Mouse (Mus musculus) megakaryocyte, adult 5-6 weeks (primary cell): Measurements from ENCODE around the gene Hoxd9. TPM values are rescaled to one million over a fixed set of nuclear protein-coding genes. Genes with fewer than 3 reads are reported as not detected.

Source experiments
- ATAC-seq: 2 replicates; pipeline ENCODE4 v1.8.0; 2016; ENCODE audit warnings: mild to moderate bottlenecking, inconsistent platforms; ENCODE audit not compliant: poor library complexity, severe bottlenecking
- total RNA-seq, 2 experiments: library from RNA; stranded (forward) in 1 of 2; stranded (reverse) in 1 of 2; fragments of 153-499, 151-499 nt in 1 of 2; fragments of 221-1000, 200-1000 nt in 1 of 2; gene quantifications; 2 replicates each; pipeline versions ENCODE4 v1.2.3 to v1.2.4; 2015 to 2017

The Hoxd9 gene
- total RNA-seq, 2 experiments from 2014 or later, result not detected

DNA sequence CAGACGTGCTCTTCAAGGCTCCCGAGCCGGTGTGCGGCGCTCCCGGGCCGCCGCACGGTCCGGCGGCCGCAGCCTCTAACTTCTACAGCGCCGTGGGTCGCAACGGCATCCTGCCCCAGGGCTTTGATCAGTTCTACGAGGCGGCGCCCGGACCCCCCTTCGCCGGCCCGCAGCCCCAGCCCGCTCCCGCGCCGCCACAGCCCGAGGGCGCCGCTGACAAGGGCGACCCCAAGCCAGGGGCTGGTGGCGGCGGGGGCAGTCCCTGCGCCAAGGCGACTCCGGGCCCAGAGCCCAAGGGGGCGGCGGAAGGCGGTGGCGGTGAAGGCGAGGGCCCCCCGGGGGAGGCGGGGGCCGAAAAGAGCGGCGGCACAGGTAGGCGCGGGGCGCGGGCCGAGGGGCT, 14.7 kb upstream of the Hoxd9 start:
- ATAC-seq, result no peak

DNA sequence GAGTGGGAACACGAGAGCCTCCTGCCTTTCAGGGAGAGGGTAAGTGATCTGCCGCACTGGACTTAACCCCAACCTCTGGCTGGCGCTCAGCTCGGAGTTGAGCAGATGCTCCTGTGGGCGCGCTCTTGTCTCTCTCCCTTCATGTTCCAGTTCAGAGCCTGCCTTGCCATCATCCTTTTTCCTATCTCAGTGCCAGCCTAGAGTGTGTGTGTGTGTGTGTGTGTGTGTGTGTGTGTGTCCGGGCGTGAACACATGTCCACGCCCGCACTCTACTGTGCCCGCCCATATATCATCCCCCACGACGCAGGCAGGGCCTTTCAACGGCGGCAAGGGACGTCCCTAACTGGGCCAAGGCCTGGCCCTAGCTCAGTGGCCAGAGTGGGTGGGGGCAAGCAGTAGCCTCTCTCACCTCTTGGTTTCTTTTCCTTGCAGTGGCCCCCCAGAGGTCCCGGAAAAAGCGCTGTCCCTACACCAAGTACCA, 14.0 kb upstream of the Hoxd9 start:
- ATAC-seq, result no peak

DNA sequence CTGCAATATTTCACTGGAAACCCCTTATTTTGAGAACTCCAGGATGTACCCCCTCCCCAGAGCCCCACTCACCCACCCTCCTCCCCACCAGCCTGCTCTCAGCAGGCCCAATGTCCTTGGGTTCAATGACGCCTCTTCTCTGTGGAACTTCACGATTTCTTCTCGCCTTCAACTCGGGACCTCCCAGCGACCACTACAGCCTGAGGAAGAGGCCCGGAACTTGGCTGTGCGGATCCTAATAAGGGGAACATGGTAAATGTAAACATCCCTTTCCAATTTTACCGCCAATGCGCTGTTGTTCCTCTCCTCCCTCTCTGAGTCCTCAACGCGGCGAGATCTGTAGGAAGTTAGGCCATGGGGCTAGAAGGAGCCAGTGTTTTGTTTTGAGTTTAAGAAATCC, 13.4 kb upstream of the Hoxd9 start:
- ATAC-seq, result no peak

DNA sequence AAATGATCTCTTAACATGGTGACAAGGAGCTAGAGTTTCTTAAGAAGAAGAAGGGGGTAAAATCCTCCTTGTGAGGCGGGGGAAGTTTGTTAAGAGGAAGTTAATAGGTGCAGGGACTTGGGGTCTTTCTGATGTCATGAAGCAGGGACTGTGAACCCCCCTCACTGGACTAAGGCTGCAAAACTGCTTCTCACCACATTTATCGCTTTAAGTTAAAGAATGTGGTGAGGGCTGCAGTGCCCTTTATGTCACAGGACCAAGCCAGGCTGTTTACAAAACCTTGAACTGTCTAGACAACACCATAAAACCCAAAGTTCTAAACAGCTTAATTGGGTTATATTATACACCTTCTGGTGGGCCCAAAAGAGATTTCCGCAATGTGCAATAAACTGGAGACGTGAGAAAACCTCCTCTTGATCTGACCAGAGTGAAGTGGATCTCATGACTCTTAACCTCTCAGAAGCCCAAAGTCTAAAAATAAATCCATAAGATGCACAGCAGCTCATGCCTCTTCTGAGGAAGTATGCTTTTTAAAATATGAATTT, 12.4 kb upstream of the Hoxd9 start:
- no peak for ATAC-seq

DNA sequence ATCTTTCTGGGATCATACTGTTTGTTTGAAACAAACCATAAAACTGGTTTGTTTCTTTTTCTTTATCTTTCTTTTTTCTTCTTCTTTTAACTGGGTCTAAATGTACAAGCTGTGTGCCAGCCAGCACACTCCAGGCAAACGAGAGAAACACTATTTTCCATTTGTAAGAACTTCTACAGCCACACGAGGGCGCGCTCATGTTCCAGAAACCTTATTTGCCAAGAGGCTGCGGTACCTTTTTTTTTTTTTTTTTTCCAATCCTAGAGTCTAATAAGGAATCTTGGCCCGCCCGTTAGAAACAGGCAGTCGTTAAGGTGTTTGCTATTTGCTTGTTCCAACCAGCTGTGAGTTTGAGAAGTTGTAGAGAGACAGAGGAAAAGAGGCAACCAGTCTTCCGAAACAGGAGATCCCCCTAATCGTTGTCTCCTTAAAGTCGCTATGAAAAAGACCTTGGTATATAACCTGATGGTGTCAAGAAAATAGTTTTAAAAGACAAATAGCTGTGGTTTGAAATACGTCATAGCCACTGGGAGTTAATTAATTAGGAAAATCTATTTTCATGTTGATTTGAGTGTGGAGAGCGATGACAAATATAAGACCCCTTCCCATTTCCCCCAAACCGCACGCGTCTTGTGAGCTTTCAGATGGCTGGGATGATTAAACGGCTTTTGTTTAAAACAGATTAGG, 11.1 kb upstream of the Hoxd9 start:
- ATAC-seq, result peak; percentile 54; the same call in 1 of the 2 replicates

DNA sequence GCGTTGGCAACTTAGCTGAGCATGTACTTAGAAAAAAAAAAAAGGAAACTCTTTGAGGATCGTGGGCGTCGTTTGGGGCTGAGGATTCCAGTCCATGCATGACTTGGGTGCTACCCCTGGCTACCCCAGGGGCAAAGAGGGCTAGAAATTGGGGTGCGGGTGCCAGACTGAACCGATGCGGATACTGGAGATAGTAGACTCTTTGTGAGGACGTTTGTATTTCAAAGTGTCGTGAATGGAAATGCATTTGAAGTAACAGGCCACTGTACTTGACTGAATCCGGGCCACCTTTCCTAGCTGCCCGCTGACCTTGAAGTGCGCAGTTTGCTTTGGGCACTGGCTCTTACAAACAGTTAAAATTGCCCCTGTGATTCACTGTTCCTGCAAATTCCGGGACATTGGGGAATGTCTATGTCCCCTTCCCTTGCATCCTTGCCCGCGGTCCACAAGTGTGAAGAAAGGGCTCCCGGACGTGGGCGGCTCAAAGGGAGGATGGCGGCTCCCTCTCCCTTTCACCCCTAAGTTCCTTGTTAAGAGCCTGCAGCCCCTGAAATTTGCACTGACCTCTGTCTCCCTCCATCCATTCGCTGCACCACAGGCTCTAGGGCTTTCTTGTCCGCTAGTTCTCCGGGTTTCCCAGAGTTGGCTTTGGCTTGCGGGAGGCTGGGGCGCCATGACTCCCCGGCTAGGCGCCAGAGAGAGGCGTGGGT, 10.4 kb upstream of the Hoxd9 start:
- no peak for ATAC-seq

DNA sequence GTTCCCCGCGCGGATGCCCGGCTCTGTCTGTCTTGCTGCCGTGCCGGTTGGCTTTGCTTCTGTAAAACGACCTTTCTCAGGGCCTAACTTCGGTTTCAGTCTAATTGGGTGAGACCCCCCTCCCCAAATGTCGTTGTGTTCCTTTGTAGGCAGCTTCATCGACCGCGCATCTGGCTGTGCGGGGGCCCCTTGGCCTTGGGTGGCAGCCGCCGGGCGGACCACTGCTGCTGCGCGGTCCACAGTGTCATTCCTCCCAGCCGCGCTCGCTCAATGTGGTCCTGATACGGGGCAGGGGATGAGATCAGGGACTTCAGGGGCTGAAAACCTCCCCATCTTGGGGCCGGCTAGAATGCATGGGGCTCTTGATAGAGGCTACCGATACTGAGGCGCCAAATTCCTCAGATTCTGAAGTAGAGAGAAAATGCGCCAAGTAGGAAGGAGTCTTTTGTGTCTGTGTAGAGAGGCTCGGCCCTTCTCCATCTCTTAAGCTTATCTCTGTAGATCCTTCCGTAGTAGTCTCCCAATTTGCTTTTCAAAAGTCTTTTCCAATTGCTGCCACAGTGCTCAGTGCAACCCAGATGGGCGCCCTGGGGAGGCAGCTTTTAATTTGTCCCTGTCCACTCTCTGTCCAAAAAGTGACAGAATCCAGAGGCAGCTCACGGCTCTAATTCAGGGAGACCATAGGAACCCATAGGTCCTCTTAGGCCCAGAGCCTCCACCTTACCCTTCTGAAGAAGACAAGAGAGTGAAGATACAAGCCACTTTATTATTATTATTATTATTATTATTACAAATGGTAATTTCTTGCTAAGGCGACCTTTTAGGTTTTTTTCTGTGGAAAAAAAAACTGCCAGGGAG, 9.6 kb upstream of the Hoxd9 start:
- no peak for ATAC-seq

DNA sequence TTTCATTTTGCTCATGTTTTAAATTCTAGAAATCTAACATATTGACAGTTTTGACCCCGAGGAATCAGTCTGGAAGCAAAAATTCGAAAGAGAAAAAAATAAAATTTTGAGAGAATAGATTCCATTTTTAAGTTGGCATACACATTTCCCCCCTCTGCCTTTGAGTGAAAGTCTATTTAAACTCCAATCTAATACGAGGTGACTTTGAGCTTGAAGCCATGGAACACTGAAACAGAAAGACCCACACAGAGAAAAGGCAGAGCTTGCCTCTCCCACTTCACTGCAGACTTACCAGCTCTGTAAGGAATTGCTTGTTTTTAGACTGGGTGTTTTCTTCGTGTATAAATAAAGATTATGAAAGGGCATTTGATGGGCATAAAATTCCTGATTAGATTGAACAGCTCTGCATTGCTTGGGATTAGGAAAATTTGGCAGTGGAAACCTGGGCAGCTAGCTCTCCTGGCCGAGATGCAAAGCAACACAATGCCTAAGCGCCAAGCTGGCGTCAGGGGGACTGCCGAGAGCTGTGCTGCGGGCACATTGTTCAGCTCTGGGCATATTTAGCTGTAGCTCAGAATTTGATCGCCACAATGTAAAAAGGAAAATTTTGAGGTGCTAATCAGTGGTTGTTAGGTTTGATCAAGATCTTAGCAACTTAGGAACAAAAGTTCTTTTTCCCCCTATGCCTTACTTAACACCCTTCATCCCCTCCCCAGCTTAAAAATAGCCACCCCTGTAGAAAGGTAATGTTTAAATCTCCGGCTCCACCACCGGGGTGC, 8.5 kb upstream of the Hoxd9 start:
- no peak for ATAC-seq

DNA sequence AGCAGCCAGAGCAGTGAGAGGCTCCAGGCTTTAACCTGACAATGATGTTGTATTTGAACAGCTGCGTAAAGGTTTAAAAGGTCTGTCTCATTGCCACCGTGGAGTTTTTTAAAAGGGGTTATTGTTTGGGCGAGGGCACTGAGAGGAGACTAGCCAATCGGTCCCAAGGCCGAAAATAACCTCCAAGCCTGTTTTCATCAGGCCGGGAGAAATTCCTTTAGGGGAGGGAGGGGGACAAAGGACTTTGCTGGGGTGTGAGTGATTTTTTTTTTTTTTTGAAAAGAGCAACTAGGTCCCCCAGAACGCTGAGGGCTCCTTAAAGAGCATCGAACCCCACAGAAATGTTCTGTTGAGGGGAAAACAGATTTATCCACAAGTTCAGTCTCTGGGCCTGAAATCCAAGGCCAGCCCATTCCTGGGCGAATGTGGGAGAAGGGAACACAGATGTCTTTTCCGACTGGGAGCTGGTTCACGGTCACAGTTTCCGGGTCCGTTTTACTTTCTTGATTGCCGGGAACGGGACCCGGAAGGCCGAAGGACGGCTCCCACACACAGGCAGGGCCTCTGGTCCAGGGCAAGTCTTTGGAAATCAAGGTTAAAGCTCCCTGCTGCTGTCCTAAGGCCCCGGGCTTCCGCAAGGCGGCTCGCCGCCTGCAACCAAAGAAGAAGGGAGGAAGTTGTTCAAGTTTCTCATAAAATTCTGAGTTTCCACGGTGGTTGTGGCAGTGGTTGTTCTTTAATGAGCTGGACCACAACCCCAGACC, 7.8 kb upstream of the Hoxd9 start:
- no peak for ATAC-seq

DNA sequence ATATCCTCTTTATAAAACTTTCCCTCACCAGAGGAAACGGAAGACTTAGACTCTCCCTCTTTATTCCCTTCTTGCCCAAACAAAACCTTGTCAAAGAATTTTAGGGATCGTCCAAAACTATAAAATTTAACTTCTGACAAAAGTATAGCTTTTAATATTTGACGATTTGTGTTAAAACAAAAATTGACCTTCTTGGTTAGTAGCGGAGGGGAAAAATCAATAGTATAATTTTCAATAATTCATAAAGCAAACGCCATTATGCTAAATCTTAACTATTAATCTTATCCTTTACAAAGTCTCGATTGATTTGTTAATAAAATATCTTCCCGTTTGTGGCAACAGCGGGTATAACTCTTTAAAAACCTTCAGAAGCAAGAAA, 7.2 kb upstream of the Hoxd9 start:
- no peak for ATAC-seq

DNA sequence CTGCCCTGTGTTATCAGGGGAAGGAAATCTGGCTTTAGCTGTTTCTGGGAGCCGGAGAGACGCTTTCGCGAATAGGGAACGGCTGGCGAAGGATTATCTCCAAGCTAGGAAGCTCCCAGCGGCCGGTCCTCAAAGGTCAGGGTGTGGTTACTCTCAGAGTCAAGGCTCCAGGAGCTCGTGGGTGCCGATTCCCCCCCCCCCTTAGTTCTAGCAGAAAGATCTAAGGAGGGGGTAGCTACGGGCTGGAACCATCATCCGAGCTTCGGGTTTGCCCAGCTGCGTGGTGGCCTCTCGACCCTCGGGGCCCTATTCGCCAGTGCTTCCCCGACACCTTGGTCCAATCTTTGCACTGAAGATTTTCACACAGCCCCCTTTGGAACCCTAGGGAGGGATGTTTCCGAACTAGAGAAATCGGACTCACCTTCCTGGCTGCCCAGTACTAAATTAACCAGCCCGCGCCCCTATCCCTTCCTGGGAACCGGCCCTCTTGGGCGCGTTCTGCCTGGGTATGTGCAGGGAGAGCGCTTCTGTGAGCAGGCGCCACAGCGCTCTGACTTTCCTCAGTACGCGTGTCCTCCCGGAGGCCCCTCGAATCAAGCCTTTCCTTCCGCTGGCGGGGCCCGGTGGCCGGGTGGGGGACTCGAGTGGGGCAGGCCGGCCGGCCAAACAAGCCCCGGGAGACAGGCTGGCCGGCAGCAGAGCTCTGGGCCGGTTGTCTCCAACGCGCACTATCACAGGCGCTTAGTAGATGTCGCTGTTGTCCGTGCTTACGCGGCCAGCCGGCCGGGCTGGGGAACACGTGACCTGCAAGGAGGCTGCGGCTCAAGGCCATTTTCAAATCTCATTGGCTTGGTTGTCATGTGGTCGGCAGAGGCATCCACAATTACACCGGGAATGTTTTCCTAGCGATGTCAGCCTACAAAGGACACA, 6.2 kb upstream of the Hoxd9 start, which contains the start of gene Hoxd10:
Hoxd10 (plus strand) TSS at position 903 of the 930 bp plus-strand sequence.
- no peak for ATAC-seq

DNA sequence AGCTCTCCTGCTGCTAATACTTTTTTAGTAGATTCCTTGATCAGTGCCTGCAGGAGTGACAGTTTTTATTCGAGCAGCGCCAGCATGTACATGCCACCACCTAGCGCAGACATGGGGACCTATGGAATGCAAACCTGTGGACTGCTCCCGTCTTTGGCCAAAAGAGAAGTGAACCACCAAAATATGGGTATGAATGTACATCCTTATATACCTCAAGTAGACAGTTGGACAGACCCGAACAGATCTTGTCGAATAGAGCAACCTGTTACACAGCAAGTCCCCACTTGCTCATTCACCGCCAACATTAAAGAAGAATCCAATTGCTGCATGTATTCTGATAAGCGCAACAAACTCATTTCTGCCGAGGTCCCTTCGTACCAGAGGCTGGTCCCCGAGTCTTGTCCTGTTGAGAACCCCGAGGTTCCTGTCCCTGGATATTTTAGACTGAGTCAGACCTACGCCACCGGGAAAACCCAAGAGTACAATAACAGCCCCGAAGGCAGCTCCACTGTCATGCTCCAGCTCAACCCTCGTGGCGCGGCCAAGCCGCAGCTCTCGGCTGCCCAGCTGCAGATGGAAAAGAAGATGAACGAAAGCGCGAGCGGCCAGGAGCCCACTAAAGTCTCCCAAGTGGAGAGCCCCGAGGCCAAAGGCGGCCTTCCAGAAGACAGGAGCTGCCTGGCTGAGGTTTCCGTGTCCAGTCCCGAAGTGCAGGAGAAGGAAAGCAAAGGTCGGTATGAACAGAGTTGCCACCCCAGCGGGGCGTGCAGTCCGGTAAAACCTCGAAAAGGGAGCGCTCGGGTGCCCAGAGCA, 5.3 kb upstream of the Hoxd9 start:
- no peak for ATAC-seq

DNA sequence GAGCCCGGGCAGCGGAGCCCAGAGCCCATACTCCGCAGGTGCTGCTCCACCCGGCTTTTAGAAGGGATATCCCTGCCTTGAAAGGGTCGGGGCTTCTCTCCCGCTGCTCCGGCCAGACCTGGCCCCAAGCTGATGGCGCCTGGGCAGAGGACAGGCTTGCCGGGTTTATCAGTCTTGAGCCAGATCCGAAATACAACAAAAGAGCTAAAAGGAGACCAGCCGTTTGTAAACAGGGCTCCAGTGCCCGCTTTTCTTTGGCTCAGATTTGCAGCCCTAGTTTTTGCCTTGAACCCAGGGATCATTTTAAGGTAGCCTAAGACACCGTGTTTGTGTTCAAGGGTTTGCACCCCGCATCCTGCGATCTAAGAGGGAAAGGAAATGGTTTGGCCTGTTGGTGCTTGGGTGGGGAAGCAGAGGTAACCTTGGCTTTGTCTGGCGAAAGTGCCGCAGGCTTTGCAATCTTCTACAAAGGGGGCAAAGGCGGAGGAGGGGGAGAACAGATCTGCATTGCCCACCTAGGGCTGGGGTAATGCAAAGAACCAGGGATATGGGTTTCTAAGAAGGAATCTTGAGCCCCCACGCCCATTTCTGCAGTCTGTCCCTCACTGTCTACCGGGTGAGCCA, 4.6 kb upstream of the Hoxd9 start:
- no peak for ATAC-seq

DNA sequence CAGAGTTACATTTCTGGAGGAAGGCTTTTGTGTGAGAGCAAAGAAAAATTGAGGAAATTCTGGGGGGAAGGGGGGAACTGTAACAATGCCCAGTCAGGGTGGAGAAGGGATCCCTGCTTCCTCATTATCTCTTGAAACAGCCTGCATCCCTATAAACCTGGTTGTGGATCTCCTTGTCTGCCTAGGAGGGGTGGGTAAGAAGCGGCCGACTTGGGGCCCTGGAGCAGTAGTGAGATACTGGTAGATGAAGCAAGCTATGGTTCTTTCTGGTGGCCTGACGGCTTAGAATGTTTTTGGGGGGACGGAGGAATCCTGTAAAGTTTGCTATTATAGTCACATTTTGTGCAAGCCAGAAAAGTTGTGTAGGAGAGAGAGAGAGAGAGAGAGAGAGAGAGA, 4.1 kb upstream of the Hoxd9 start:
- ATAC-seq, result no peak

DNA sequence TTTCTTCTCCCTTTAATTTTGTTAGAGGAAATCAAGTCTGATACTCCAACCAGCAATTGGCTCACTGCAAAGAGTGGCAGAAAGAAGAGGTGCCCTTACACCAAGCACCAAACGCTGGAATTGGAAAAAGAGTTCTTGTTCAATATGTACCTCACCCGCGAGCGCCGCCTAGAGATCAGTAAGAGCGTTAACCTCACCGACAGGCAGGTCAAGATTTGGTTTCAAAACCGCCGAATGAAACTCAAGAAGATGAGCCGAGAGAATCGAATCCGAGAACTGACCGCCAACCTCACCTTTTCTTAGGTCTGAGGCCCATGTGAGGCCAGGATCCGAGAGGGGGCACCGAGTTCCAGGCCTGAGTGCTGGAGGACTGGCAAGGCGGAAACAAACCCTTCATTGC, 3.5 kb upstream of the Hoxd9 start:
- no peak for ATAC-seq

DNA sequence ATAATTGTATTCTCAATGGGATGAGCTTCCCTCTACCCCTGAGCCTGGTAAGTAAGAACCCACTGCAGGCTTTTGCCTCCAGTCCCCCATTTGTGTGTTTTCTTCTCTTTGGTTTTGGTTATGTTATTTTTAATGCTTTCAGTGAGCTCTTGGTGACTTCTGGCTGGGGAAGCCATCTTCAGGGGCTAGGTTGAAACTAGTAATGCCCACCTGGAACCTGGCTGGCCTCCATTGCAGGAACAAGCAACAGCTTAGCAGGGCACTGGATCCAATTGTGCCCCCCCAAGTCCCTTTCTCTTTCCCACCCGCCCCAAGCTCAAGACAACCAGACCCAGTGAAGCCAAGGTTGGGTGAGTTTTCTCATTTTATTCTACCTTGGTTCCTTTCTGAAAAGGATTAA, 2.1 kb upstream of the Hoxd9 start:
- no peak for ATAC-seq

DNA sequence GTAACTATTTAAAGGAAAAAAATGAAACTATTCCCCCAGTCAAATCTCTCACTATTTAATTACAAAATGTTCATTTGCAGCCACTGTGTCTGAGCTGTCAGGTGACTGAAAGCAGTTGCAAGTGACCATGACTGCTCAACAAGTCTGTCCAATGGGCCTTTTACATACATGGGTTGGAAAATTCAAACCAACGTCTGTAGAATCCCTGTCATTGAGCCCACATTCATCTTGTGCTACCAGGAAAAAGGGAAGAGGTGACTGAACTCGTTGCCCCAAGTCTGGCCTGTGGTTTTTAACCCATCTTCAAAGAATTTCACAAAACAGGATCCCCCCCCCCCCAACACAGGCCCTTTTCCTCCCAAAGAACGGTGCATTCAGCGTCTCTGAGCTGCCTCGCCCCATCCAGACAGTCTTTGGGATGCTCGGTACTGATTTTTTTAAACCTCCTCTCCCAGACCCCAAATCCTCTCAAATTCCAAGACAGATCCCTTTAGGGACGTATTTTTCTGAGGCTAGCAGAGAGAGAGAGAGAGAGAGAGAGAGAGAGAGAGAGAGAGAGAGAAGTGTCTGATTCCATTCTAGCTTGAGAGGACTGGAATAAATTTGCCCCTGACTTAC, 1.6 kb upstream of the Hoxd9 start:
- ATAC-seq, result no peak
